Mouse (Mus musculus) monocyte, adult 2 months (primary cell): Measurements from ENCODE around the gene Espnl.

ENCODE experiments used
- DNase-seq, 2 experiments: peaks; one replicate each; pipeline ENCODE4 v3.0.0; 2022; ENCODE audit warnings: low spot score in 2 of 2, low read depth in 1 of 2

The Espnl gene

GRCm38 (mm10) chr1:91321760-91322438, at the start of gene Espnl:
Gene Espnl (plus strand): TSS chr1:91322075.
- no peak for DNase-seq

GRCm38 (mm10) chr1:91272260-91272659, 49.6 kb upstream of the Espnl start:
- DNase-seq = no peak

DNA sequence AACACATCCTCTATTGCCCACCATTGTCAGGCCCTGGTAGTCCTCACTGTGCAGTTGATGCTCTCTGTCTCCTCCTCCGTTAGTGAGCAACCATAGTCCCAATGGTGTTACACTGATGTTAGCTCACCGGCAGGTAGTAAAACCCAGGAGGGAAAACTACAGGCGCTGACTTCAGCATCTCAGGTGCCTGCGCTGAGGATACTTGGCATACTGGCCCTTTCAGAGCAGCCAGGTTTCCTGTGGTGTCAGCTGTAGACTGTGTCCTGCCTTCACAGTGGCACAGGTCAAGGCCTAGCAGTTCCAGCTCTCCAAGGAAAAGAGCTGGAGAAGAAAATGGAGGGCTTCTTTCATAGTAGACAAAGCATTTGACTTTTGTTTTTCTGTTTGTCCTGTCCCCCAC, 45.3 kb upstream of the Espnl start:
- DNase-seq = no peak

GRCm38 (mm10) chr1:91277480-91277879, 44.4 kb upstream of the Espnl start:
- no peak for DNase-seq

DNA sequence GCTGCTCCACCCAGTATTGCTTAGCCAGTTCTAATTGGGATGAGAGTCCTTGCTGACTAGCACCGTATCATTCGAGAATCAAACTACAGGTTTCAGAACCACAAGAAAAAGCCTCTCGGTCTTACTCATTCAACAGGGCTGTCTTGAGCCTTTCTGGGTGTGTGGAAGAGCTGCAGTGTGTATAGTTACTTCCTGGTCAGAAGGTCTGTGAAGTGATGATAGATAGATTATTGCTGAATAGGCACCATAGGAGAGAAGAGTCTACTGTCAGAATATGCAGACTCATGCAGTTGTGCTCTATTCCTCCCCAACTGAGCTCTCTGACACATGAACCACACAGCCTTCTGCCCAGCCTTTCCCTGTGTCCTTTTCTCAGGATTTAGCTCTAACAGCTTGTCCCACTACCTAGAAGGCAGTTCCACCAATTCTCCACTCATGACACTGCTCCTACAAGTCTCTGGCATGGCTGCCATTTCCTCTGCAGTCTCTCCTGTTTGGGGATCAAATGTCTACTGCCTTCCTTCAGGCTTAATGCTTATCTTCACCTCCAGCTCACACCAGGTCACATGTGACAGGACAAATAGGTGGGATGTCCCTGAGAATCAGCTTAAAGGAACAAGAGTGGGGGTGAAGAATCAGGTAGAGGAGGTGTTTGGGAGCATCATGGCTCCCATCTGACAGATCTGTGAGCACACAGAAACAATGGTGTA, 43.3 kb upstream of the Espnl start:
- no peak for DNase-seq

DNA sequence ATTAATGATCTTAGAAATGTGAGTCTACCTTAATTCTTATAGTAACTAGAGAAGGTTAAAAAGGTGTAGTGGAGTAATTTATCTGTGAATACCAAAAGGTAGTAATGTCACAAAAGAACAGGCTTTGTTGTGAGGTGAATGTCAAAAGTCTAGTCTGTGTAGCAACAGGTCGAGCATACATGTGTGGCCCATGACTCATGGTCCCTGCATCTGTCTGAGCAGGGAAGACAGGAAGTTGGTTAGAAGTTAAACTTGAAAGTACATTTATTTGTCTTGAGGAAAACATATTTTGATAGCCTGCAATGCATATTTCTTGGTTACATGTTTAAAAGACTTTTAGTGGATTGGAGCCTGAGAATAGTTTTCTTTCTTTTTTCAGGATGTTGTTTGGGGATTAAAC, 42.7 kb upstream of the Espnl start:
- DNase-seq = no peak

DNA sequence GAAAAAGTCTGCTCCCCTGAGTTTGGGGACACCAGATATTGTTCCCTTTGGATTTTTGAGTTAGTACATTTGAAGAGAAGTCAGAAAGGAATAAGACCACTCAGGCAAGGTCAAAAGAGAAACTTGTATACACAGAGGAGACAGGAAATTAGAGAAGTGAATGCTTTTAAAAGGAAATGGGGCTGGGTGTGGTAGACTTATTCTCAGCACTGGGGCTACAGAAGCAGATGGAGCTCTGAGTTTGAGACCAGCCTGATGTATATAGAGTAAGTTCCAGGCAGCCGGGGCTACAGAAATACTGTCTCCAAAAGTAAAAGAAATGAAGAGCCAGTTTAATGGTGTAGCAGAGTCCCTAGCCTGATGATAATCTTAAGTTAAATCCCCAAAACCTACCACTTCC, 39.3 kb upstream of the Espnl start:
- no peak for DNase-seq

- DNase-seq = no peak
These were observed 32.5 kb upstream of the Espnl start for GRCm38 (mm10) chr1:91289375-91289774.

GRCm38 (mm10) chr1:91292101-91292825, 29.6 kb upstream of the Espnl start:
- no peak for DNase-seq

DNA sequence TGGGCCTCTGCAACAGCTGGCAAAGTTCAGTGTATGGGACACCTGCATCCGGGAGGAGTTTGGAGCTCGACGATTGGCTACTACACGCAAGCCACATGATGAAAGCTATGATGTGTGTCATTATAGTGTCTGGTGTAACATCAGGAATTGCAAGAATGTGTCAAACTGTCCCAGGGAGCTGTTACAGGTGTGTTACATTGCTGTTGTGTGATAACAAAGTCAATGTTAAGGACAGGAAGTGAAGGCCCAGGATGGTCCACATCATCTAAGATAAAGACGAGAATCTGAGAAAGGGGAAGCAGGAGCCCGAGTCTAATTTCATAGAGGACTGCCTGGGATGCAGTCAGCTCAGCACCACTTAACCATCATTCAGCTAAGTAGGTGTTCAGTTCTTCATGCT, 26.3 kb upstream of the Espnl start:
- no peak for DNase-seq

- peak; percentile 83 to 88 for DNase-seq
These were observed 23.8 kb upstream of the Espnl start, which contains the start of gene Scly for GRCm38 (mm10) chr1:91297799-91298744. Gene Scly (plus strand): TSS chr1:91298338.

GRCm38 (mm10) chr1:91299026-91299706, 22.7 kb upstream of the Espnl start:
- no peak for DNase-seq

DNA sequence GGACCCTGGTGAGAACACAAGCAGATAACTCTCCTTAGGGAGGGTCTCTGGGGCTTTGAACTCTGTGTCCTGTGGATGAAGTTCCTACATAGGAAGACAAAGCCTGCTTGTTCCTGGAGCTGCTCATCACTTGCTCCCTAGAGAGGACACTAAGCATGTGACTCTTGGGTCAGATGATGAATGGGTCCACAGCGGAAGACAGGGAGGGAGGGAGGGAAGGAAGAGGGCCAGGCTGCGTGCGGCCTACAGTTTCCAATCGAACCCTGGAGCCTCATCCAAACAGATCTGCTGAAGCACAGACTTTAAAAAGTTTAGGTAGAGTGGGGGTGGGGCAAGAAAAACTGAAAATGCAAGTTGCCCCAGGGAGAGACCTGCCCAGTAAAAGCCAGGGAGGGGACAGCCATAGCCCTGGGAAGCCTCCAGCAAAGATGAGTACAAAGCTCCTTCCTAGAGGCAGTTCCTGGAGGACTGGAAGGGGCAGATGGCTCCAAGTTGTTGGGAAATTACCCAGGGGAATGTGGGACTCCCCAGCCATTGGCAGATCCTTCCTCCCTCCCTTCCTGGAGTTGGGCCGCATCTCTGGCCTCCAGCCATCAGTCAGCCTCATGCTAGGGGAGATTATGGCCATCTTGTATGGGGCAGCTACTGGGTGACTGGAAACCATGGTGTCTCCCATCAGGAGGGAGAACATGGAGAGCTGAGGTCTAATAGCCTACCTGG, 22.0 kb upstream of the Espnl start:
- DNase-seq = no peak

DNA sequence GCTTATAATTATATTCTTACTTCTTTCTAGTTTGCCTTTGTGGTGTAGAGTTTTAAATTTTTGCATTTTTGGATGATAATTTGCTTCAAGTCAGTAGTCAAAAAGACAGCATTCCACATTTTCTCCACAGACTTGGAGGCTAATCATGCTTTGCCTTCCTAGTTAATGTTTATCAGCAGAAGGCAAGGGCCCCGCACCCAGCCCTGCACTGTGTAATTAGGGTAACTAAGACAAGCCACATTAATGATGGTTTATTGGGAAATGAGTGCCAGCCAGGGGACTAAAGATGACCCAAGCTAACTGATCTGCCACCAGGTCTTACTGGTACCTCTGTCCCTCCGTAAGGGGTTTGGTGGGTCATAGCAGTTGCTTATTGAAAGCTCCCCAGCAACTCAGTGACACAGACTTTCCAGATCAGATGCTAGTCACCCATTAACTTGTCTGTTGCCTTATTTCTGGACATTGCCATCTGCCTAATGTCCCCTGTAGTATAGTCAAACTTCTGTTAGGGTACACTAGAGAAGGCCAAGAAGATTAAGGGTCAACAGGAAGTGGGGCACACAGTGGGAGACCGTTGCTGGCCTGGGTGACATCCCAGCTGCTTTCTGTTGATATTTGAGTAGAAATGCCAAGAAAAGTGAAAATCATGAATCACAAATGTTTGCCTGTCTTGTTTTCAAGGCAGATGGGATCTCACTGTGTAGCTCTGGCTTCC, 20.5 kb upstream of the Espnl start:
- no peak for DNase-seq

DNA sequence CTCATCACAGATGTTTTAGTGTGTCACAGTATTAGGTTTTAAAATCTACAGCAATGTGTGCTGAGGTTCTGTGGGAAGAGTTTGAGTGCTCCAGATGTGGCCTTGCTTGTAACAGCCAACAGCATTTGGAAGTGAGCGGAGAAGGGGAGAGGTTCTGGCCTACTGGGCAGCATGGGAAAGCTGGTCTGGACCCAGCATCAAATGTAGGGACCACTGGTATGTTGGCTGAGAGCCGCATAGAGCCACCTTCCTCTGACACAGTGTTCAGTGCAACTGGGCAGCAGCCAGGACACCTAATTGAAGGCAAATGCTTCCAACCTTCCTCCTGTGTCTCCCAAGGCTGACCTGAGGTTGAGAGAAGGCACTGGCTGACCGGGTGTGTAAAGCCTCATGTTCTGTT, 19.9 kb upstream of the Espnl start:
- DNase-seq = no peak

DNA sequence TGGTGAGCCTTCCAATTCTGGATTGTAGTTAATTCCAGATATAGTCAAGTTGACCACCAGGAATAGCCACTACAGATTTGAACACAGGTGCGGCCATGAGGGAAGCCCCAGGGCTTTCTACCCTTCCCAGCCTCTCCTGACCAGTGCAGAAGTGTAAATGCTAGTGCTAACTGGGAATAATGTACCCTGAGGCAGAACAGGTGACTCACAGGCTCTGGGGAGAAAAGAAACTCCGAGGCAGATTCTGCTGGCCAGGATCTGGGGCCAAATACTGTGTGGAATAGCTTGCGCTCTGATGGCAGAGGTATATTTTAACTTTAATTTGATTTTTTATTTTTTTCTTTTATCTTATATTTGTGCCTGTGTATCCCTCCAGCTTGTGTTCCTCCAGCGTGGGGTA, 17.3 kb upstream of the Espnl start:
- DNase-seq = no peak

DNA sequence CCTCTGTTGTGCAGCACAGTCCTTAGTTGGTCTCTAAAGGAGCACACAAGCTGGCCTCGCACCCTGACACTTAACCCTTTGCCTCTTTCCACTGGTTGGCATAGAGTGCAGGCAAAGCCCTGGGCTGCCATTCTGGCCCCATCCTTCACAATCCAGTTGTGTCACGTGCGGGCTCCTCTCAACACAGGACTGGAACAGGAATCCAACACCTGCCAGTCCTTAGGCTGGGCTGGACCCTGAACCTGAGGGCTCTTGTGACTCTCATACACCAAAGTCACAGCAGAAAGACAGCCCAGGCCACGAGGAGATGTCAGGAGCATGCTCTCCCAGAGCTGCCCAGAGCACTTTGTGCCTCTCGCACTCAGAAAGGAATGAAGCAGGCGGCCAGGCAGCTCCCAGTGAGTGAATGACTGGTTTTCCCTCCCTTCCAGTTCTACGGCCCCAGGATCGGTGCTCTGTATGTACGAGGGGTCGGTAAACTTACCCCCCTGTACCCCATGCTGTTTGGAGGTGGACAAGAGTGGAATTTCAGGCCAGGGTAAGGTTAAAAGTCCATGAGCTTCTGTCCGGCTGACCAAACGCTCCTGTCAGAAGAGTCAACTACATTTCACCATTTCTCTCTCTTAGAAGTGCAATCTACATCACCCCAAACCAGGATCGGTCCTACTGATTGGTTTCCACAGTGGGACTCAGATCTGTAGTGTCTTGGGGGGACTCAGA, 12.3 kb upstream of the Espnl start:
- DNase-seq = no peak

DNA sequence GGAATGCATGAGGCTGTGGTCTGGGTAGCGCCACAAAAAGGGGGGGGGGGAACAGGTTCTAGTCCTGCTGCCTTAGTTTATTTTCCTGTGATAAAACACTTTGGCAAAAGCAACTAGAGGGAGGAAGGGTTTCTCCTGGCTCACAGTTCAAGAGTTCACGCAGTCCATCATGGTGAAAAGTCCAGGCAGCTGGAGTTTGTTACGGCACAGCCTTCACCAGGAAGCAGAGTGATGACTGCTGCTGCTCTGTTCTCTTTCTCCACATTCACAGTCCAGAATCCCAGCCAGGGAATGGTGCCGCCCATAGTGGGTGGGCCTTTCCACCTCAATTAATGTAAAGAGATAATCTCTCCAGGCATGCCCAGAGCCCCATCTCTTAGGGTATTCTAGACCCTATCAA, 9.6 kb upstream of the Espnl start:
- DNase-seq = no peak

DNA sequence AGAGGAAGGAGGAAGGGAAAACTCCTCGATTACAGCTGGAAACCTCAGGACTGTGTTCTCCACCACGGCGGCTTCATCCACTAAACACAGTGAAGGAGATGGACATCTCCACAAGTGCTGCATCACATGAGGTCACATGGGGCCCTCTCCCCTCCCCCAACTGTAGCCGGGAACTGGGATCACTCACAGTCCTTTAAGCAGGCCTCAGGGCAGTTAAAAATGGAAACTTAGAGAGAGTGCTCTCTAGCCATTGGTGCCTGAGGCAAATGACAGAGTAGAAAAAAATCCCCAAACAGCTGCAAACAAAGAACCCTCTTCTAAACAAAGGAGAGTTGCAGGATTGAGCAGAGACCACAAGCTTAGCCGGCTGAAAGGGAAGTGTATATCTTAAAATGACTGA, 8.6 kb upstream of the Espnl start:
- DNase-seq = no peak
